Mouse (Mus musculus): ENCODE results near the gene Oat.

GRCm38 (mm10) chr7:132599071-132599975, 23.1 kb upstream of the Oat start, which contains the start of gene Nkx1-2:
- no peak for TF ChIP-seq CTCF (IDR thresholded peaks at IDR 0.05)
- TF ChIP-seq POLR2A (IDR thresholded peaks at IDR 0.05; ENCODE audit: insufficient read depth, low read depth, low read length), result no peak

Data from heart, adult 2 months (tissue).